In genomic region chr2:61138998-61139631, GRCm38 (mm10) we compare ENCODE assay signal across 8 mouse cellular contexts.
DNase-seq lines count a peak whose midpoint lies in the region; ATAC-seq and TF ChIP-seq lines count a peak whose summit lies in the region.

No protein-coding gene starts in this region.

- no peaks in the 10 kb centered on the region for H3K27me3 ChIP-seq in hindbrain, postnatal 0 days (ENCODE audit: insufficient read depth, low read length)
- H3K27me3 ChIP-seq in hindbrain, embryonic 13.5 days: no peaks in the 10 kb centered on the region
- H3K27me3 ChIP-seq in lung, embryonic 14.5 days (ENCODE audit: insufficient read depth, low read length): no peaks in the 10 kb centered on the region
- no peaks in the 10 kb centered on the region for H3K27me3 ChIP-seq in stomach, embryonic 15.5 days (replicated peaks)

- TF ChIP-seq CTCF in hindbrain, postnatal 0 days (IDR thresholded peaks at IDR 0.05; ENCODE audit: low read depth): no peak
- no peak for TF ChIP-seq CTCF in lung, embryonic 14.5 days (IDR thresholded peaks at IDR 0.05; ENCODE audit: low read depth)

- H3K4me3 ChIP-seq in hindbrain, postnatal 0 days (ENCODE audit: low read length): no peak overlapping the region
- H3K4me3 ChIP-seq in hindbrain, embryonic 13.5 days: no peak overlapping the region
- peak overlapping the region; percentile 8; the same call in 1 of the 2 replicates for H3K4me3 ChIP-seq in lung, embryonic 14.5 days (ENCODE audit: low read depth, low read length)
- H3K4me3 ChIP-seq in stomach, embryonic 15.5 days (replicated peaks): peak overlapping the region; percentile 22; the same call in 1 of the 2 replicates

- H3K4me1 ChIP-seq in hindbrain, postnatal 0 days (ENCODE audit: insufficient read depth, low read length): no peaks in the 10 kb centered on the region
- no peaks in the 10 kb centered on the region for H3K4me1 ChIP-seq in hindbrain, embryonic 13.5 days (replicated peaks)
- peaks cover 12% of the 10 kb centered on the region for H3K4me1 ChIP-seq in lung, embryonic 14.5 days (ENCODE audit: insufficient read depth)
- peaks cover 15% of the 10 kb centered on the region for H3K4me1 ChIP-seq in stomach, embryonic 15.5 days

- WGBS in hindbrain, postnatal 0 days: 61% methylated on average over 19 of the region's 19 CpGs
- 71% methylated on average over 19 of the region's 19 CpGs for WGBS in hindbrain, embryonic 13.5 days
- WGBS in lung, embryonic 14.5 days: 4% methylated on average over 19 of the region's 19 CpGs
- 15% methylated on average over 19 of the region's 19 CpGs for WGBS in stomach, embryonic 15.5 days

- ATAC-seq in hindbrain, postnatal 0 days: peak; percentile 40; the same call in 1 of the 2 replicates
- ATAC-seq in hindbrain, embryonic 13.5 days (ENCODE audit: low FRiP score): no peak
- ATAC-seq in lung, embryonic 14.5 days (ENCODE audit: insufficient read depth): peak; percentile 86
- ATAC-seq in stomach, embryonic 15.5 days (ENCODE audit: insufficient read depth, low FRiP score, low read depth): peak; percentile 86

- no peak overlapping the region for H3K4me2 ChIP-seq in hindbrain, postnatal 0 days (ENCODE audit: low read depth, low read length)
- no peak overlapping the region for H3K4me2 ChIP-seq in hindbrain, embryonic 13.5 days
- peak overlapping the region; percentile 54 for H3K4me2 ChIP-seq in lung, embryonic 14.5 days
- H3K4me2 ChIP-seq in stomach, embryonic 15.5 days: peak overlapping the region; percentile 51

- H3K9me3 ChIP-seq in hindbrain, postnatal 0 days (ENCODE audit: low read length): no peaks in the 10 kb centered on the region
- H3K9me3 ChIP-seq in hindbrain, embryonic 13.5 days: no peaks in the 10 kb centered on the region
- no peaks in the 10 kb centered on the region for H3K9me3 ChIP-seq in lung, embryonic 14.5 days (ENCODE audit: low read depth, low read length)
- no peaks in the 10 kb centered on the region for H3K9me3 ChIP-seq in stomach, embryonic 15.5 days

- no peaks in the 10 kb centered on the region for H3K36me3 ChIP-seq in hindbrain, postnatal 0 days (ENCODE audit: insufficient read depth, low read length)
- H3K36me3 ChIP-seq in hindbrain, embryonic 13.5 days: no peaks in the 10 kb centered on the region
- H3K36me3 ChIP-seq in lung, embryonic 14.5 days (ENCODE audit: insufficient read depth): no peaks in the 10 kb centered on the region
- H3K36me3 ChIP-seq in stomach, embryonic 15.5 days: no peaks in the 10 kb centered on the region

- peak; percentile 8 for DNase-seq in hindbrain, postnatal 0 days (ENCODE audit: low spot score)
- peak; percentile 41 for DNase-seq in embryo, embryonic 11.5 days (ENCODE audit: low read depth, low spot score)
- peak; percentile 83 to 88 for DNase-seq in heart, adult 9 months (ENCODE audit: low spot score in 2 of 2)
- DNase-seq in kidney, postnatal 14 days: peak; percentile 77
- peak; percentile 79 for DNase-seq in lung, embryonic 14.5 days
- no peak for DNase-seq in cerebellum, postnatal 4 days (ENCODE audit: low spot score in 2 of 2)

- H3K27ac ChIP-seq in hindbrain, postnatal 0 days: no peak overlapping the region
- H3K27ac ChIP-seq in hindbrain, embryonic 13.5 days: no peak overlapping the region
- H3K27ac ChIP-seq in lung, embryonic 14.5 days (ENCODE audit: low read depth): peak overlapping the region; percentile 83
- H3K27ac ChIP-seq in stomach, embryonic 15.5 days: peak overlapping the region; percentile 85

- no peak overlapping the region for H3K9ac ChIP-seq in hindbrain, postnatal 0 days (replicated peaks; ENCODE audit: low read length)
- no peak overlapping the region for H3K9ac ChIP-seq in hindbrain, embryonic 13.5 days
- peak overlapping the region; percentile 5; the same call in 1 of the 2 replicates for H3K9ac ChIP-seq in lung, embryonic 14.5 days
- no peak overlapping the region for H3K9ac ChIP-seq in stomach, embryonic 15.5 days

Comparison
In these comparisons a context has a peak if more than half of its experiments do, and no peak if none do; other contexts are left out.
1. DNase-seq: peak in hindbrain, postnatal 0 days (single experiment), embryo, embryonic 11.5 days (single experiment), heart, adult 9 months (2 of 2), kidney, postnatal 14 days (single experiment) and lung, embryonic 14.5 days (single experiment); none in cerebellum, postnatal 4 days (0 of 2).
2. H3K27ac ChIP-seq: peak in lung, embryonic 14.5 days (single experiment) and stomach, embryonic 15.5 days (single experiment); none in hindbrain, postnatal 0 days (single experiment) and hindbrain, embryonic 13.5 days (single experiment).
3. H3K4me2 ChIP-seq: peak in lung, embryonic 14.5 days (single experiment) and stomach, embryonic 15.5 days (single experiment); none in hindbrain, postnatal 0 days (single experiment) and hindbrain, embryonic 13.5 days (single experiment).
4. H3K4me3 ChIP-seq: peak in lung, embryonic 14.5 days (single experiment) and stomach, embryonic 15.5 days (single experiment); none in hindbrain, postnatal 0 days (single experiment) and hindbrain, embryonic 13.5 days (single experiment).